Mouse (Mus musculus) heart, postnatal 0 days (tissue): Measurements from ENCODE around the gene Rusc2. TPM values are rescaled to one million over a fixed set of nuclear protein-coding genes. Genes with fewer than 3 reads are reported as not detected.

Source experiments
- ATAC-seq: fragments of 200-750 bp; cut with Nextera tagmentation; 2 replicates; pipeline ENCODE4 v1.8.0; 2017; ENCODE audit warnings: low read depth, moderate number of reproducible peaks, moderate library complexity; ENCODE audit not compliant: insufficient read depth
- DNase-seq: peaks from one replicate; pipeline ENCODE4 v3.0.0-alpha.2; 2016; ENCODE audit warnings: low spot score
- H3K27ac ChIP-seq: fragments of 300-500 bp; sonication (generic); 2 replicates; pipeline ENCODE4 v1.5.1; 2014; ENCODE audit warnings: low read depth, mild to moderate bottlenecking
- H3K27me3 ChIP-seq: fragments of 300-500 bp; sonication (generic); 2 replicates; pipeline ENCODE4 v1.6.1; 2014; ENCODE audit warnings: low read length, mixed read lengths; ENCODE audit not compliant: control insufficient read depth, insufficient read depth
- H3K36me3 ChIP-seq: fragments of 300-500 bp; sonication (generic); replicated peaks from 2 replicates; pipeline ENCODE4 v1.6.1; 2014; ENCODE audit warnings: low read length, mixed read lengths; ENCODE audit not compliant: control insufficient read depth, insufficient read depth
- H3K4me1 ChIP-seq: fragments of 300-500 bp; sonication (generic); 2 replicates; pipeline ENCODE4 v1.6.1; 2014; ENCODE audit warnings: antibody characterized with exemption; ENCODE audit not compliant: control insufficient read depth, insufficient read depth
- H3K4me2 ChIP-seq: fragments of 300-500 bp; sonication (generic); 2 replicates; pipeline ENCODE4 v1.6.1; 2014; ENCODE audit warnings: low read depth, mild to moderate bottlenecking, low read length, moderate library complexity
- H3K4me3 ChIP-seq: fragments of 300-500 bp; sonication (generic); 2 replicates; pipeline ENCODE4 v1.5.1; 2014; ENCODE audit warnings: low read depth, low read length
- H3K9ac ChIP-seq: fragments of 300-500 bp; sonication (generic); replicated peaks from 2 replicates; pipeline ENCODE4 v1.6.1; 2014; ENCODE audit warnings: low read depth, low read length, mixed read lengths
- H3K9me3 ChIP-seq: fragments of 300-500 bp; sonication (generic); replicated peaks from 2 replicates; pipeline ENCODE4 v1.6.1; 2016; ENCODE audit warnings: low read length; ENCODE audit not compliant: control insufficient read depth
- CTCF ChIP-seq: IDR thresholded peaks from 2 replicates; pipeline ENCODE4 v1.5.1; 2016; ENCODE audit warnings: antibody characterized with exemption, control low read depth, low read depth
- EP300 ChIP-seq: IDR thresholded peaks from 2 replicates; pipeline ENCODE4 v1.6.1; 2016; ENCODE audit warnings: antibody characterized with exemption, low read depth
- WGBS: fragments of 180-500 bp; shearing (Covaris S2); extraction: QIAGEN DNeasy Blood & Tissue Kit; methylation state at CpG from one replicate; pipeline ENCODE4 v1.1.7; 2014; 5-methylcytosine and 5-hydroxymethylcytosine counted together
- polyA plus RNA-seq: library from polyadenylated mRNA; unstranded; fragments of >200 nt; fragmentation: Nextera tagmentation; extraction: Ambion mirVana; gene quantifications from 2 replicates; pipeline ENCODE4 v1.2.1, GENCODE M21; 2015
- total RNA-seq: library from RNA; depleted of rRNA; stranded (reverse); fragments of >200 nt; gene quantifications from 2 replicates; pipeline ENCODE4 v1.2.3, GENCODE M21; 2014; ENCODE audit warnings: low replicate concordance

Rusc2 gene
- total and polyA plus RNA-seq, 2 experiments from 2014 or later = 8.0 to 34.9 TPM

DNA sequence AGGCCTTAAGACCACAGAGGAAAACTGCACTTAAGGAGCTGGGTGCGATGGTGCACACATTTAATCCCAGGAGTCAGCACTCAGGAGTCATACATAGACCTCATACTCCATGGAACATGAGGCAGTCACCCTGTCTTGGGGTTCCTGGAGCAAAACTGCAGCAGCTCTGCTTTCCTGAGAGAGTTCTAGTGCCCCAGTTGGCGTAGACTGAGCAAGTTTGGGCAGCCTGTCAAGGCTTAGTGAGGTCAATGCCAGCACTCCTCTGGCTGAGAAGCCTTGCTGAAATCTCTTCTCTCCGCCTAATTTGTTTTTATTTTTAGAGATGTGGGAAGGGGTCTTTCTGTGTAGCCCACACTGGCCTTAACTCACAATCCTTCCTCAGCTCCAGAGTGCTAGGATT, 66.8 kb downstream of the Rusc2 start:
- Histone ChIP-seq H3K9ac (no peak overlapping the region), H3K36me3 (peaks cover 37% of the 10 kb centered on the region), H3K27me3 (peaks cover 25% of the 10 kb centered on the region), H3K9me3 (no peaks in the 10 kb centered on the region), H3K27ac (no peak overlapping the region), H3K4me3 (no peak overlapping the region), H3K4me1 (peaks cover 13% of the 10 kb centered on the region; the same call in 1 of the 2 replicates), H3K4me2 (no peak overlapping the region)
- ATAC-seq (no peak), DNase-seq (no peak)
- WGBS = 80% methylated on average over 3 of the region's 3 CpGs
- no peak for TF ChIP-seq EP300
- no peak for TF ChIP-seq CTCF

DNA sequence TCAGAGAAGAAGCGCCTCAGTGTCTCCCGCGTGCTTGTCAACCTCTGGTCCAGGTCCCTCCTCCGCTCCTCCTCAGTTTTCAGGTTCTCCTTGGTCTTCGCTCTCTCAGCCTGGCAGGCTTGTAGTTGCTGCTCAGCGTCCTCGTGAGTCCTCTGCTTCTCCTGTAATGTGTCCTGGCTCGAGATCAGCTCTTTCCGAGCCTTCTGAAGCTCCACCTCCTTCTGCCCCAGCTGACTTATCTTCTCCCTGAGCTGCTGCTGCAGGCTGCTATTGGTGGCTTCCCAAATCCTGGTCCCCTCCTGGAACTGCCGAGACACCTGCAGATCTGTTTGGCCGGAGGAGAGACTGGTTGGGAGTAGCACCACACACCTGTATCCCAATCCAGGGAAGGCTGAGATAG, 70.5 kb downstream of the Rusc2 start:
- no peak overlapping the region for H3K9ac ChIP-seq
- no peak for ATAC-seq
- H3K4me2 ChIP-seq = no peak overlapping the region
- H3K9me3 ChIP-seq = no peaks in the 10 kb centered on the region
- 34% methylated on average over 11 of the region's 11 CpGs for WGBS
- TF ChIP-seq CTCF (no peak), EP300 (no peak)
- H3K27me3 ChIP-seq = peaks cover 46% of the 10 kb centered on the region
- peaks cover 9% of the 10 kb centered on the region; the same call in 1 of the 2 replicates for H3K4me1 ChIP-seq
- H3K27ac ChIP-seq = no peak overlapping the region
- H3K4me3 ChIP-seq = no peak overlapping the region
- DNase-seq = no peak
- peaks cover 12% of the 10 kb centered on the region for H3K36me3 ChIP-seq

DNA sequence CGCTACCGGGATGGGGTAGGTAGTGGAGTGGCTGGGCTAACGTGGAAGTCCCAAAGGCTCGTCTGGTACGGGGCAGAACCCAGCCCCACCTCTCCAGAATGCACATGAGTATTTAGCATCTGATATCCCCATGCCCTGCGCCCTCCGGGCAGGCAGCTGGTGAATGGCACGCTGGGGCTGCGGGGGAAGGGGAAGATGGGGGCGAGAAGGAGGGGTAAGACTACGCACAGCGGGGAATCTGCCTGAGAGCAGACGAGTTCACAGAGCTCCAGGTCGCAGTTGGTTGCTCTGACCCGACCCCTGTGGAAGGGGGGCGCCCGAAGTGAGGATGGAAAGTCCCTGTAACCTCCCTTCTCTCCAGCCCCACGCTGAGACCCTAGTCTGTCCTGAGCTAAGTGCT, 71.6 kb downstream of the Rusc2 start:
- Histone ChIP-seq H3K27me3 (peaks cover 48% of the 10 kb centered on the region), H3K4me1 (peaks cover 9% of the 10 kb centered on the region; the same call in 1 of the 2 replicates), H3K4me2 (peak overlapping the region; percentile 57), H3K9ac (no peak overlapping the region), H3K4me3 (peak overlapping the region; percentile 30), H3K9me3 (no peaks in the 10 kb centered on the region), H3K27ac (no peak overlapping the region), H3K36me3 (0 out of 2 replicates have a peak, but pooled peaks cover under 1% of the 10 kb centered on the region)
- DNase-seq (no peak), ATAC-seq (no peak)
- 3% methylated on average over 18 of the region's 18 CpGs for WGBS
- TF ChIP-seq CTCF = no peak
- no peak for TF ChIP-seq EP300

DNA sequence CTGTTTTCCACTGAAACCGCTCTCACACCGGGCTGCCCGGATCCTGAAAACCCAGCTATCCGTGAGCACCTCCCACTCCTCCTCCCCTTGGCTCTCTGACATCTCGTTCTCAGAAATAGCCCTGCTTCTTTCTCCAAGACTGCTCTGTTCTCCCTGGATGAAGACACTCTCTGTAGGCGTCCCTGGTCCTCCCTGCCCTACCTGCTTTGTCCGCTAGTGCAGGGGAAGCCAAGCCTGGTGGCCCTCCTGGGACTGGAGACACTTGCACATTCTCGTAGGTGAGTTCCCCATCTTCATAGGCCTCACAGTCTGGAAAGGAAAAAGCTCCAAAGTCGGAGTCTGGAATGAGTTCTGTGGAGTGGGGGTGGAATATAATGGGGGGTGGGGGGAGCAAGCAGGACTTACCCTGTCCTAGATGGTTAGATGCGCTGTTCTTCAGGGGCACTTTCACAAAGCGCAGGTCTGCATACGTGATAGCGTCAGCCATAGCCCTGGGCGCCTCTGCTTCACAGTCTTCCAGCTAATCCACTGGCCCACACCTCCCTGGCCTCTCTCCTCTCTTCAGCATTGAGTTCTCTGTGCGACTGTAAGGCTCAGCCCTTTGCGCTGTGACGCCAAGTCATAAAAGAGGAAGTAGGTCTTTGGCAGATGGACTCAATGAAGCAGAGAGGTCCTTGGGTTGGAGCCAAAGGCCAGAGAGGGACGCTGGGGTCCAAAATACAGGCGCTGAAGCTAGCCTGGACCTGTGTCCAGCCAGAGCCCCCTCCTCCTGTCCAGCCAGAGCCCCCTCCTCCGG, 72.5 kb downstream of the Rusc2 start, which contains the start of gene Cd72:
Gene Cd72, minus strand, starts transcription at position 588 of the 796 bp plus-strand sequence.
- H3K4me2 ChIP-seq = peak within 1 kb of the TSS; percentile 57
- no peak within 1 kb of the TSS for H3K27ac ChIP-seq
- TF ChIP-seq EP300 = no peak
- TF ChIP-seq CTCF = no peak
- WGBS = 28% methylated on average over 20 of the region's 20 CpGs
- no peak within 1 kb of the TSS for H3K9ac ChIP-seq
- H3K9me3 ChIP-seq = no peaks in the 10 kb centered on the region
- H3K36me3 ChIP-seq = no peaks in the 10 kb centered on the region
- peaks cover 9% of the 10 kb centered on the region; the same call in 1 of the 2 replicates for H3K4me1 ChIP-seq
- peak within 1 kb of the TSS; percentile 30 for H3K4me3 ChIP-seq
- ATAC-seq (0 out of 2 replicates have a peak, but pooled peaks have one; percentile 15), DNase-seq (no peak)
- peaks cover 48% of the 10 kb centered on the region for H3K27me3 ChIP-seq

DNA sequence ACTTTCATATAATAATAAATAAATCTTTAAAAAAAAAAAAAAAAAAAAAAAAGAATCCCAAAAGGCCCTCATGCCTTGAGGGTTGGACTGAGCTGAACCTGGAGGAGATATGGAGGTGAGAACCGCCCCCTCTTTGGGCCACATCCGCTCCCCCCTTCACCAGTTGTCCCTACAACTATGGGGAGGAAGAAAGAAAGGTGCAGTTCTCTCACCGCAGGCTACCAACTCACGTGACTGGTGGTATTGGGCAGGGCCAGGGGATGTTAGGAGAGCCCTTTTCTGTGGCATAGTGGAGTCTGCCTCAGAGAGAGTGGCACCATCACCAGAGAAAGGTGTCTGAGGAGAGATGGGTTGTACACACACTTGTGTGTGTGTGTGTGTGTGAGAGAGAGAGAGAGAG, 74.7 kb downstream of the Rusc2 start:
- 32% methylated on average over 4 of the region's 4 CpGs for WGBS
- TF ChIP-seq CTCF (no peak), EP300 (no peak)
- no peak overlapping the region for H3K4me2 ChIP-seq
- no peak overlapping the region for H3K27ac ChIP-seq
- H3K4me3 ChIP-seq = no peak overlapping the region
- H3K27me3 ChIP-seq = peaks cover 44% of the 10 kb centered on the region
- peaks cover 9% of the 10 kb centered on the region; the same call in 1 of the 2 replicates for H3K4me1 ChIP-seq
- no peak overlapping the region for H3K9ac ChIP-seq
- DNase-seq = no peak
- no peaks in the 10 kb centered on the region for H3K9me3 ChIP-seq
- H3K36me3 ChIP-seq = no peaks in the 10 kb centered on the region
- no peak for ATAC-seq
